Mouse (Mus musculus): ENCODE results near the gene Tomm34. TPM values are rescaled to one million over a fixed set of nuclear protein-coding genes. Genes with fewer than 3 reads are reported as not detected.

Tomm34 gene
- polyA plus RNA-seq (2015; fragmentation: Nextera tagmentation; extraction: Ambion mirVana) = 59.1 and 66.0 TPM in 2 replicates

DNA sequence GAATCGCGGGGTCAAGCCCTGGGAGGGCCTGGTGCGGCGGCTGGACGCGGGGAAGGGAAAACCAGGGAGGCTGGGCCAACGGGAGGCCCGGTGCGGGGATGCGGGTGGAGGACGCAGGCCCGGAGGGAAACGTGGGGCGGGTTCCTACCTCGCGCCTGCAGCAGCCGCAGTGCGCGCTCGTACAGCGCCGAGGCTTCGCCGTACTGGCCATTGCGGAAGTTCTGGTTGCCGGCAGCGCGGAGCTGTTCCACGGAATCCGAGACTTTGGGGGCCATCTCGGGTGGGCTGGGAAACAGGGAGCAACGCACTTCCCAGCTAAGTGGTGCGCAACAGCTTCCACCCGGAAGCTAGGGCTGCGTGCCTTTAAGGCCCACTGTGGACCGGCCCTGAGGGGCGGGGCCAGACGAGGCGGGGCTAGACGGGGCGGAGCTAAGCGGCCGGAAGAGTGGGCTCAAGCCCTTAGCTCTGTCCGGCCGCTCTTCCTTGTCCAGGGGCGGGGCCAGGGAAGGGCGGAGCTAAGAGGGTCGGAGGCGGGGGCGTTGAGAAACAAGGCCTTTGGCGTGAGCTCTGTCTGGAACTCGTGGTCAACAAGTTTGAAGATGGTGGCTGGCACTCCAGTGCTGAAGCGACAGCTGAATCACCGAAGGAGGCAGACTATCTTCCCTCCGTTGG lies at the start of gene Tomm34:
Gene Tomm34 (minus strand): TSS at position 405 of the 672 bp plus-strand sequence.
- Histone ChIP-seq H3K27ac (replicated peaks) (peak within 1 kb of the TSS; percentile 90), H3K4me3 (replicated peaks) (peak within 1 kb of the TSS; percentile 92), H3K9ac (peak within 1 kb of the TSS; percentile 86), H3K9me3 (replicated peaks) (no peaks in the 10 kb centered on the region), H3K27me3 (no peaks in the 10 kb centered on the region), H3K36me3 (peaks cover 10% of the 10 kb centered on the region), H3K4me1 (peaks cover 32% of the 10 kb centered on the region), H3K4me2 (replicated peaks) (peak within 1 kb of the TSS; percentile 84)
- WGBS = under 1% methylated on average over 54 of the region's 55 CpGs
- ATAC-seq (ENCODE audit: insufficient number of reproducible peaks, low FRiP score, low TSS enrichment, low read depth) = peak; percentile 96

- no peak overlapping the region for H3K27ac ChIP-seq (replicated peaks)
- no peaks in the 10 kb centered on the region for H3K4me1 ChIP-seq
- WGBS = 92% methylated on average over 6 of the region's 6 CpGs
- peaks cover 23% of the 10 kb centered on the region for H3K36me3 ChIP-seq
- H3K9me3 ChIP-seq (replicated peaks) = no peaks in the 10 kb centered on the region
- no peaks in the 10 kb centered on the region for H3K27me3 ChIP-seq
- no peak overlapping the region for H3K9ac ChIP-seq
- no peak for ATAC-seq (ENCODE audit: insufficient number of reproducible peaks, low FRiP score, low TSS enrichment, low read depth)
- H3K4me2 ChIP-seq (replicated peaks) = no peak overlapping the region
- H3K4me3 ChIP-seq (replicated peaks) = no peak overlapping the region
Measured at GRCm38 (mm10) chr2:164119503-164119902, 48.5 kb upstream of the Tomm34 start.

DNA sequence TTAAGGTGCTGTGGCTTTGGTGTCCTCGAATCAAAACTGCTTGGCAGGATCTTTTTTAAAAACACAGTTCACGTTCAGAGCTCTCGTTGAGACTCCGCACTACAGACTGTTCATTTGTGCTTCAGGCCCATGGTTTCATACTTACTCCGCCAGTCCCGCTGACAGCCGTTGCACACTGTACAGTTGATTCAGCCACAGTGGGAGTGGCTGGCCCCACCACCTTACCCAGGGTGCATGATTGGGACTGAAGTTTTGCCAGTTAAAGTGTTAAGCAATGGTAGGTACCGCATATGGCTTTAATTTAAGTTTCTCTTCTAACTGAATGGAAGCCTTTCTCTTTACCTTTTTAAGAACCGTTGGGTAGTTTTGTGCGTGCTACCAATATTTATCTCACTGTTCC lies 44.6 kb upstream of the Tomm34 start:
- Histone ChIP-seq H3K4me2 (replicated peaks) (no peak overlapping the region), H3K9ac (no peak overlapping the region), H3K4me3 (replicated peaks) (no peak overlapping the region), H3K36me3 (peaks cover 27% of the 10 kb centered on the region), H3K27me3 (no peaks in the 10 kb centered on the region), H3K27ac (replicated peaks) (0 out of 2 replicates have a peak overlapping the region, but pooled peaks have one; percentile 31), H3K4me1 (no peaks in the 10 kb centered on the region), H3K9me3 (replicated peaks) (no peaks in the 10 kb centered on the region)
- 63% methylated on average over 10 of the region's 10 CpGs for WGBS
- ATAC-seq (ENCODE audit: insufficient number of reproducible peaks, low FRiP score, low TSS enrichment, low read depth) = no peak

DNA sequence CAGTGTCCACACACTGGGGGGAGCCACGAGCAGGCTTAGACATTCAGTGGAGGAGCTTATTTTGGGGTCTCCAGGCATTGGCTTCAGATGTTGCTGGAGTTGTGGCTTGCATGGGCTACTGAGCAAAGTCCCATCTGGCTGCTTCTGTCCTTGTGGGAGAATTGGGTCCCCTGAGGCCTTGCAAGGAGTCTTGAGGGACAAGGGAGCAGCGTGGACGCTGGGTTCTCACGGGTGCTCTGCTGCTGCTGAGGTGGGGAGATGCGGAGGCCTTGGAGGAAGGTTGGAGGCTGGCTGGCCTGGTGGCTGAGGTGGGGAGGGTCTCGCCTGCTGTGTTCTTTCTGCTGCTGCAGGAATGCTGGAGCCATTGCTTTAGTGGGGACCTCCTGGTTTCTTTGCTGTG lies 43.1 kb upstream of the Tomm34 start:
- WGBS = 92% methylated on average over 6 of the region's 6 CpGs
- Histone ChIP-seq H3K9me3 (replicated peaks) (no peaks in the 10 kb centered on the region), H3K4me2 (replicated peaks) (no peak overlapping the region), H3K4me1 (peaks cover 6% of the 10 kb centered on the region; the same call in 1 of the 2 replicates), H3K9ac (no peak overlapping the region), H3K4me3 (replicated peaks) (no peak overlapping the region), H3K36me3 (peaks cover 19% of the 10 kb centered on the region), H3K27ac (replicated peaks) (no peak overlapping the region), H3K27me3 (no peaks in the 10 kb centered on the region)
- no peak for ATAC-seq (ENCODE audit: insufficient number of reproducible peaks, low FRiP score, low TSS enrichment, low read depth)

DNA sequence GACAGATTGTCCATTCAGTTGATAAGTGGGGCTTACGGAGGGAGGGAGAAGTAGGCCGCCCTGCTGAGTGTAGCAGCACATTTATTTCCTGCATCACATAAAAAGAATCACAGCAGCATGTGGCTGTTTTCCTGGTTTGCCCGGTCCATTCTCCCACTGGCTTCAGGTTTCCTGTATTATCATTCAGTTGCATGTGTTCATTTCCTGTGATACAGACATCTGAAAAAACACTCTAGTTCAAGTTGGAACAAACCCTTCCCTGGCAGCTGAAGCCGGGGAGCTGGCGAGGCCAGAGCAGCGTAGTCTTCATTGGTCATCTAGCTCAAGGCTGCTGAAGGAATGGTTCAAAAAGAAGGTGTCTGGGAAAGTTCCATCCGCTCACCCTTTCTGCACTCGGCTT lies 40.6 kb upstream of the Tomm34 start:
- H3K27me3 ChIP-seq = no peaks in the 10 kb centered on the region
- no peak overlapping the region for H3K4me3 ChIP-seq (replicated peaks)
- H3K36me3 ChIP-seq = 0 out of 2 replicates have a peak, but pooled peaks cover 15% of the 10 kb centered on the region
- peaks cover 22% of the 10 kb centered on the region for H3K4me1 ChIP-seq
- H3K9ac ChIP-seq = no peak overlapping the region
- no peaks in the 10 kb centered on the region for H3K9me3 ChIP-seq (replicated peaks)
- 86% methylated on average over 8 of the region's 8 CpGs for WGBS
- no peak for ATAC-seq (ENCODE audit: insufficient number of reproducible peaks, low FRiP score, low TSS enrichment, low read depth)
- no peak overlapping the region for H3K4me2 ChIP-seq (replicated peaks)
- H3K27ac ChIP-seq (replicated peaks) = no peak overlapping the region

DNA sequence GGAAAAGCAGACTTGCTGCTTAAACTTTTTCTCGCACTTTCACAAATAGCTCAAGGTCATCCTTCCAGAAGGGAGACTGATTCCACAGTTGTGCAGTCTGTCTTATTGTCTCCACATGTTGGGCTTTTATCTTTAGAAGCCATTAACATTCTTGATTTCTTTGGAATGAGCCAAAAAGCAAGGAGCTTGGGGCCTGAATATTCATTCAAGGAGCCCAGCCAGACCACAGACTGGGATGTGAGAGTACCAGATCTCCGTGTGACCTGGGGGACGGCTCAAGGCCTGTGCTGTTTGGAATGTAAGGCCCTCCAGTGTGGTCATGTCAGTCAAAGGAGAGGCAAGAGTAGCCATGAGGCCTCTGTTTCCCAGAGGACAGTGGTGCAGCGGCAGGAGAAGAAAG lies 37.5 kb upstream of the Tomm34 start:
- ATAC-seq (ENCODE audit: insufficient number of reproducible peaks, low FRiP score, low TSS enrichment, low read depth) = peak; percentile 60; the same call in 1 of the 2 replicates
- WGBS = 44% methylated on average over 4 of the region's 4 CpGs
- Histone ChIP-seq H3K4me1 (peaks cover 27% of the 10 kb centered on the region), H3K36me3 (peaks cover 19% of the 10 kb centered on the region; the same call in 1 of the 2 replicates), H3K4me2 (replicated peaks) (no peak overlapping the region), H3K27me3 (no peaks in the 10 kb centered on the region), H3K27ac (replicated peaks) (peak overlapping the region; percentile 31; the same call in 1 of the 2 replicates), H3K9me3 (replicated peaks) (no peaks in the 10 kb centered on the region), H3K4me3 (replicated peaks) (no peak overlapping the region), H3K9ac (no peak overlapping the region)

DNA sequence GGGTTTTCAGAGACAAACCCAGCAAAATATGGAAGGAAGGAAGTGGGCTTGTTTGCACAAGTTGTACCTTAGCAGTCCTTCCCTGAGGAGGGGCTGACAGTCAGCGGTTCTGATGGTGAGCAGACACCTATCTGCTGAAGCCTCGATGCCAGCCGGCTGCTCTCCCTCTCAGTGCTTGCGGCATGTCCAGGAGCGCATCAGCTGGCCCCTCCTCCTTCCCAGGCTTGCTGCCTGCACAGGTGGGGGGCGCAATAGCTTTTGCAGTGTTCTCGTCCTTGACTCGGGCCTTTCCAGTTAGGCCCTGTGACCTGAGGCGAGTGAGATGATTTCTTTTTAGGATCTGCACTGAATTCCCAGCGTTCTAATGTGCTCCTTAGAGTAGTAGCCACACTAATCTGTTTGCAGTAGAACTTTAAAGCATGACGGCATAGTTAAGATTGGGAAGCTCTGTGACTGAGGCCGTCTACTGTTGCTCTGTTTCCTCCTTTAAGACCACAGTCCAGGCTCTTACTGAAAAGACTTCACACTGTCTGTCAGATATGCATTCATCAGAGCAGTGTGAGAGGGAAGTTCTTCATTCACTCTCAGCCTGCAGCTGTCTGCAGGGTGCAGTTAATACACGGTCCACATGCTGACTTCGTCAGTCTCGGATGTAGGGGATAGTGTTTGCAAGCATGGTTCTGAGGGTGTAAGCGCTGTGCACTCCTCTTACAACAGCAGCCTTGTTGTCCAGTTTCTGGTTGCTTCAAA lies 36.3 kb upstream of the Tomm34 start:
- no peaks in the 10 kb centered on the region for H3K27me3 ChIP-seq
- H3K9me3 ChIP-seq (replicated peaks) = no peaks in the 10 kb centered on the region
- ATAC-seq (ENCODE audit: insufficient number of reproducible peaks, low FRiP score, low TSS enrichment, low read depth) = no peak
- peaks cover 17% of the 10 kb centered on the region; the same call in 1 of the 2 replicates for H3K36me3 ChIP-seq
- H3K4me2 ChIP-seq (replicated peaks) = no peak overlapping the region
- no peak overlapping the region for H3K9ac ChIP-seq
- H3K4me3 ChIP-seq (replicated peaks) = no peak overlapping the region
- H3K27ac ChIP-seq (replicated peaks) = peak overlapping the region; percentile 49
- WGBS = 65% methylated on average over 16 of the region's 16 CpGs
- H3K4me1 ChIP-seq = peaks cover 27% of the 10 kb centered on the region

GRCm38 (mm10) chr2:164106287-164107035 lies 35.5 kb upstream of the Tomm34 start:
- no peak overlapping the region for H3K4me3 ChIP-seq (replicated peaks)
- ATAC-seq (ENCODE audit: insufficient number of reproducible peaks, low FRiP score, low TSS enrichment, low read depth) = no peak
- no peak overlapping the region for H3K9ac ChIP-seq
- H3K27me3 ChIP-seq = no peaks in the 10 kb centered on the region
- no peaks in the 10 kb centered on the region for H3K9me3 ChIP-seq (replicated peaks)
- 61% methylated on average over 14 of the region's 14 CpGs for WGBS
- H3K4me2 ChIP-seq (replicated peaks) = no peak overlapping the region
- peak overlapping the region; percentile 49 for H3K27ac ChIP-seq (replicated peaks)
- peaks cover 8% of the 10 kb centered on the region; the same call in 1 of the 2 replicates for H3K36me3 ChIP-seq
- peaks cover 27% of the 10 kb centered on the region for H3K4me1 ChIP-seq

DNA sequence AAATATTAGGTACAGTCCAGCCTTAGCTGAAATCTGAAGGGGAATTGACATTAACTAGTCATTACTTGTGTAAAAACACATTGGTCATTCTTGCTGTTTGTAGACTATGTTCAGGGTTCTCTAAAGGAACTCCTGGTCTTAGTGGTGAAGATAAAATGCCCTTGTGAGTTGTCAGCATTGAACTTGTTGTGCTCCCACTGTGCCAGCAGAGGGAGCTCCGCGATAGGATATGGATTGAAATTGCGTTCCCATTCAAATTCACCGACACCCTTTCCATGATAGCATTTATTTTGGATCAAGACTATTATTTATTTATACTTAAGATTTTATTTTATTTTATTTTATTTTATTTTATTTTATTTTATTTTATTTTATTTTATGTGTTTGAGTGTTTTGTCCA lies 32.5 kb upstream of the Tomm34 start:
- no peak overlapping the region for H3K27ac ChIP-seq (replicated peaks)
- peaks cover 31% of the 10 kb centered on the region for H3K36me3 ChIP-seq
- H3K4me2 ChIP-seq (replicated peaks) = no peak overlapping the region
- ATAC-seq (ENCODE audit: insufficient number of reproducible peaks, low FRiP score, low TSS enrichment, low read depth) = no peak
- H3K9me3 ChIP-seq (replicated peaks) = no peaks in the 10 kb centered on the region
- 29% methylated on average over 4 of the region's 4 CpGs for WGBS
- no peaks in the 10 kb centered on the region for H3K27me3 ChIP-seq
- no peak overlapping the region for H3K4me3 ChIP-seq (replicated peaks)
- H3K4me1 ChIP-seq = peaks cover 17% of the 10 kb centered on the region
- H3K9ac ChIP-seq = no peak overlapping the region

GRCm38 (mm10) chr2:164102366-164102765 lies 31.4 kb upstream of the Tomm34 start:
- no peak for ATAC-seq (ENCODE audit: insufficient number of reproducible peaks, low FRiP score, low TSS enrichment, low read depth)
- Histone ChIP-seq H3K4me3 (replicated peaks) (no peak overlapping the region), H3K9me3 (replicated peaks) (no peaks in the 10 kb centered on the region), H3K36me3 (peaks cover 38% of the 10 kb centered on the region), H3K4me1 (peaks cover 9% of the 10 kb centered on the region; the same call in 1 of the 2 replicates), H3K27me3 (no peaks in the 10 kb centered on the region), H3K4me2 (replicated peaks) (no peak overlapping the region), H3K27ac (replicated peaks) (no peak overlapping the region), H3K9ac (no peak overlapping the region)
- 87% methylated on average over 3 of the region's 3 CpGs for WGBS

DNA sequence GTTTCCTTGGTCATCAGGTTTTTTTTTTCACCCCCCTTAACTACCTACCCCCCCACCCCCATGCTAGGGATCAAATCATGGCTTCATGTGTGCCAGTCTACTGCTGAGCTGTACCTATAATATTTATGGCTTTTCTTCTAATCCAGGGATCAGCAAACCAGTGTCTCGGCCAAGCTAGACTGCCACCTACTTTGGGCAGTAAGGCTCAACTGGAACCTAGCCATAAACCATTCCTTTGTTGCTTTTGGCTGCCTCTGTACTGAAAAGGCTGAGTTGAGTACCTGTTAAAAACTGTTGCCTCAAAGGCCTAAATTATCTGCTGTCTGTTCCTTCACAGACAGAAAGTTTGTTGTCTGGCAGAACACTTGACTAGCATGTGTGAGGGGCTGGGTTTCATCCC lies 31.0 kb upstream of the Tomm34 start:
- peaks cover 5% of the 10 kb centered on the region; the same call in 1 of the 2 replicates for H3K4me1 ChIP-seq
- no peak overlapping the region for H3K9ac ChIP-seq
- ATAC-seq (ENCODE audit: insufficient number of reproducible peaks, low FRiP score, low TSS enrichment, low read depth) = no peak
- no peak overlapping the region for H3K27ac ChIP-seq (replicated peaks)
- H3K36me3 ChIP-seq = peaks cover 38% of the 10 kb centered on the region
- H3K27me3 ChIP-seq = no peaks in the 10 kb centered on the region
- H3K4me3 ChIP-seq (replicated peaks) = no peak overlapping the region
- 67% methylated on average over 1 of the region's 1 CpGs for WGBS
- H3K9me3 ChIP-seq (replicated peaks) = no peaks in the 10 kb centered on the region
- H3K4me2 ChIP-seq (replicated peaks) = no peak overlapping the region

Data from embryonic facial prominence, embryonic 15.5 days (tissue).